Mouse (Mus musculus): ENCODE results near the gene Pepd.

Gene Pepd

GRCm38 (mm10) chr7:35056436-35056864, 144.3 kb downstream of the Pepd start, which contains the start of gene Cebpg:
Gene Cebpg (minus strand): TSS chr7:35056573.
- peak; percentile 95 for DNase-seq (ENCODE audit: low spot score)

- no peak for DNase-seq (ENCODE audit: low spot score)
These were observed 144.8 kb downstream of the Pepd start for GRCm38 (mm10) chr7:35056999-35057398.

GRCm38 (mm10) chr7:35057569-35057968, 145.4 kb downstream of the Pepd start:
- peak; percentile 20 for DNase-seq (ENCODE audit: low spot score)

GRCm38 (mm10) chr7:35058329-35058728, 146.2 kb downstream of the Pepd start:
- no peak for DNase-seq (ENCODE audit: low spot score)

GRCm38 (mm10) chr7:35059467-35059866, 147.3 kb downstream of the Pepd start:
- no peak for DNase-seq (ENCODE audit: low spot score)

- DNase-seq (ENCODE audit: low spot score) = no peak
These were observed 152.4 kb downstream of the Pepd start for GRCm38 (mm10) chr7:35064286-35065258.

GRCm38 (mm10) chr7:35065958-35066357, 153.8 kb downstream of the Pepd start:
- no peak for DNase-seq (ENCODE audit: low spot score)

GRCm38 (mm10) chr7:35066640-35067212, 154.5 kb downstream of the Pepd start:
- no peak for DNase-seq (ENCODE audit: low spot score)

- DNase-seq (ENCODE audit: low spot score) = peak; percentile 21
These were observed 164.5 kb downstream of the Pepd start for GRCm38 (mm10) chr7:35076645-35077044.

GRCm38 (mm10) chr7:35080843-35081338, 168.7 kb downstream of the Pepd start:
- peak; percentile 53 for DNase-seq (ENCODE audit: low spot score)

GRCm38 (mm10) chr7:35081406-35082104, 169.4 kb downstream of the Pepd start:
- DNase-seq (ENCODE audit: low spot score) = peak; percentile 37

GRCm38 (mm10) chr7:35084565-35085360, 172.6 kb downstream of the Pepd start:
- no peak for DNase-seq (ENCODE audit: low spot score)

GRCm38 (mm10) chr7:35086271-35086861, 174.2 kb downstream of the Pepd start:
- DNase-seq (ENCODE audit: low spot score) = peak; percentile 67

- DNase-seq (ENCODE audit: low spot score) = no peak
These were observed 178.4 kb downstream of the Pepd start for GRCm38 (mm10) chr7:35090550-35090949.

Data from MN1 (cell line).